In genomic region chr2:69380281-69380680, GRCm38 (mm10) we compare ENCODE assay signal across 9 mouse cellular contexts. TPM values are rescaled to one million over a fixed set of nuclear protein-coding genes. Genes with fewer than 3 reads are reported as not detected.
DNase-seq lines count a peak whose midpoint lies in the region; ATAC-seq lines count a peak whose summit lies in the region.
"Had no signal": no experiment of that assay in that cellular context is flagged by ENCODE, and none has a peak within 500 bp of the region (broad histone marks: within the 10 kb centered on the region; RNA-seq: fewer than 3 reads in every experiment).

Dhrs9 (plus strand) TSS chr2:69380445.

- H3K9ac ChIP-seq in neural tube, embryonic 15.5 days (replicated peaks): no peak within 1 kb of the TSS

- H3K4me3 ChIP-seq in macrophage (ENCODE audit: inconsistent target): peak within 1 kb of the TSS; percentile 4; the same call in 1 of the 2 replicates
- H3K4me3 ChIP-seq in neural tube, embryonic 15.5 days (replicated peaks): no peak within 1 kb of the TSS

- H3K4me2 ChIP-seq in neural tube, embryonic 15.5 days: no peak within 1 kb of the TSS

- peak; percentile 40 for DNase-seq in urinary bladder, postnatal 25 days (ENCODE audit: low spot score)
- DNase-seq in urinary bladder, adult 2 months (ENCODE audit: low spot score): no peak
- DNase-seq in fibroblast of lung, adult 2 months (ENCODE audit: low read depth): peak; percentile 91
- DNase-seq in yolk sac, embryonic 10.5 days (ENCODE audit: low spot score): peak; percentile 80
- DNase-seq in embryo, embryonic 10.5 days (ENCODE audit: low spot score): no peak
- DNase-seq in right cerebral cortex, postnatal 4 days: no peak

- no peaks in the 10 kb centered on the region for H3K4me1 ChIP-seq in neural tube, embryonic 15.5 days

- no peaks in the 10 kb centered on the region for H3K27me3 ChIP-seq in neural tube, embryonic 15.5 days (replicated peaks)

- 2% methylated on average over 13 of the region's 13 CpGs for WGBS in macrophage (ENCODE audit: missing documents)
- 87% methylated on average over 13 of the region's 13 CpGs for WGBS in neural tube, embryonic 15.5 days

- H3K27ac ChIP-seq in macrophage: peak within 1 kb of the TSS; percentile 38
- no peak within 1 kb of the TSS for H3K27ac ChIP-seq in neural tube, embryonic 15.5 days (replicated peaks)

- H3K79me2 ChIP-seq in macrophage (ENCODE audit: inconsistent target): no peaks in the 10 kb centered on the region

- no peaks in the 10 kb centered on the region for H3K9me3 ChIP-seq in neural tube, embryonic 15.5 days (replicated peaks)

- no peak for ATAC-seq in neural tube, embryonic 15.5 days (ENCODE audit: low FRiP score)

- no peaks in the 10 kb centered on the region for H3K36me3 ChIP-seq in macrophage (ENCODE audit: inconsistent target)
- H3K36me3 ChIP-seq in neural tube, embryonic 15.5 days: no peaks in the 10 kb centered on the region

RNA-seq across cellular contexts. Expression of gene Dhrs9, which starts in this region (rescaled TPM):
- polyA plus RNA-seq in urinary bladder, adult 2 months (2012; rRNA removed): 0.28 and 0.36 TPM in 2 replicates
- 10 to 100 TPM in 1 of 26 experiments, 1 to 10 TPM in 20, under 1 TPM in 5; 0.31 to 11.1 (median 2.3) TPM for total RNA-seq in macrophage (2018; cell fraction: chromatin; rRNA removed)
- total RNA-seq in macrophage (2018; cell fraction: cytosol; rRNA removed): 10 to 100 TPM in 1 of 26 experiments, 1 to 10 TPM in 24, under 1 TPM in 1; 0.77 to 10.6 (median 4.9) TPM
- total RNA-seq in macrophage (2018; cell fraction: nucleus; rRNA removed): 1 to 10 TPM in 24 of 26 experiments, under 1 TPM in 2; 0.85 to 8.5 (median 3.4) TPM
- 2.0 to 8.4 TPM (median 3.7 TPM) in 3 replicates for polyA plus RNA-seq in macrophage (2018)
- polyA plus RNA-seq in neural tube, embryonic 15.5 days (2015; fragmentation: Nextera tagmentation; extraction: Ambion mirVana): not detected in 2 replicates
- polyA plus RNA-seq: limb, embryonic 11.5 days had no signal

Comparison
In these comparisons a context has a peak if more than half of its experiments do, and no peak if none do; other contexts are left out.
1. DNase-seq: peak in urinary bladder, postnatal 25 days (single experiment), fibroblast of lung, adult 2 months (single experiment) and yolk sac, embryonic 10.5 days (single experiment); none in urinary bladder, adult 2 months (single experiment), embryo, embryonic 10.5 days (single experiment) and right cerebral cortex, postnatal 4 days (single experiment).